Mouse (Mus musculus) adrenal gland, adult 18-20 months (tissue): ENCODE data around the gene Snx21. TPM values are rescaled to one million over a fixed set of nuclear protein-coding genes. Genes with fewer than 3 reads are reported as not detected.

Experiments
- DNase-seq, 2 experiments: peaks; one replicate each; pipeline ENCODE4 v3.0.0; 2021 to 2022; ENCODE audit warnings: low spot score in 2 of 2
- long read RNA-seq, 2 experiments: library from polyadenylated mRNA; stranded (forward); transcript quantifications; one replicate each; pipeline ENCODE4 v2.0.0; 2021
- total RNA-seq, 2 experiments: library from RNA; stranded (reverse); gene quantifications; 1 replicate in 1 of 2; 2 replicates in 1 of 2; pipeline ENCODE4 v1.2.3; 2021

Snx21 gene
- 10 to 100 TPM; 25.0 to 28.4 TPM for total RNA-seq
- long read RNA-seq, experiment 1, transcript Snx21-204 (3 exons, 1,825 nt) = major isoform, 6 of 20 reads
- long read RNA-seq, experiment 1, transcript Snx21-201 (3 exons, 2,590 nt) = major isoform, 6 of 20 reads
- long read RNA-seq, experiment 1, partial matches to known transcripts = 0 of 20 reads
- long read RNA-seq, experiment 1, other reads (novel, unspliced or antisense) = 6 of 20 reads
- long read RNA-seq, experiment 2, transcript Snx21-201 (3 exons, 2,590 nt) = major isoform, 28 of 77 reads
- long read RNA-seq, experiment 2, transcript Snx21-204 (3 exons, 1,825 nt) = minor isoform, 22 of 77 reads
- long read RNA-seq, experiment 2, partial matches to known transcripts = 2 of 77 reads
- long read RNA-seq, experiment 2, other reads (novel, unspliced or antisense) = 22 of 77 reads

DNA sequence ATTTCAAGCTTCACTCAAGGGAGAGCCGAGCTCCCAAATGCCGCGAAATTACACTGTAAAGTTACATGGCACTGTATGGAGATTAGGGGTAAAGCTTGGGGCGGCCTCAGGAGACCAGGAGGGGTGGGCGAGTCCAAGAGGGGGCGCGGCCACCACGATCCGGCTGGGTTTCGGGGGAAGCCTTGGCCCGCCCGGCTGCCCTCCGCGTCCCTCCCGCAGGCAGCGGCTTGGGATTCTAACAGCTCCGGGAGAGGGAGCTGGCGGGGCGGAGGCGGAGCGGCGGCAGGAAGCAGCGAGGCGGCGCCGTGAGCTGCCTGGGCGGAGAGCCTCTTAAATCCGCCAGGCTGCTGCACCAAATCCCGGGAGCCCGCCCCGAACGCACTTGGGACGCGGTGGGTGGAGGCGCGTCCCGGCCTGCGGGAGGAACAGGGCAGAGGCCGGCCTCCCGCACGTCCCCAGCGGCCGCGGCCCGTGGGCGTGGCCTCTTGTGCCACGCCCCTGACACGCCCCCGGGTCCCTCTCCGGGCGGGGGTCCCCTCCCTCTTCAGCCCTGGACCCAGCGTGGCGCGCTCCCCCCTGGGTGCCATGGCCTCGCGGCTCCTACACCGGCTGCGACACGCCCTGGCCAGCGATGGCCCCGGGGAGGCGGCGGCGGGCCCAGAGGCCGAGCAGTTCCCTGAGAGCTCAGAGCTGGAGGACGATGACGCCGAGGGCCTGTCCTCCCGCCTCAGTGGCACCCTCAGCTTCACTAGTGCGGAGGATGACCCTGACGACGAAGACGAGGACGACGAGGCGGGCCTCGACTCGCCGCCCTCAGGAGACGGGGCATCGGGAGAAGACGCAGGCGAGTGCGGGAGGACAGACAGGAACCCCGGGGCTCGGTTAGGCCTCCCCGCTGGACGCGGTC, at the start of gene Snx21:
Gene Snx21, plus strand, starts transcription at position 343 of the 907 bp plus-strand sequence.
- peak; percentile 87 to 93 for DNase-seq

DNA sequence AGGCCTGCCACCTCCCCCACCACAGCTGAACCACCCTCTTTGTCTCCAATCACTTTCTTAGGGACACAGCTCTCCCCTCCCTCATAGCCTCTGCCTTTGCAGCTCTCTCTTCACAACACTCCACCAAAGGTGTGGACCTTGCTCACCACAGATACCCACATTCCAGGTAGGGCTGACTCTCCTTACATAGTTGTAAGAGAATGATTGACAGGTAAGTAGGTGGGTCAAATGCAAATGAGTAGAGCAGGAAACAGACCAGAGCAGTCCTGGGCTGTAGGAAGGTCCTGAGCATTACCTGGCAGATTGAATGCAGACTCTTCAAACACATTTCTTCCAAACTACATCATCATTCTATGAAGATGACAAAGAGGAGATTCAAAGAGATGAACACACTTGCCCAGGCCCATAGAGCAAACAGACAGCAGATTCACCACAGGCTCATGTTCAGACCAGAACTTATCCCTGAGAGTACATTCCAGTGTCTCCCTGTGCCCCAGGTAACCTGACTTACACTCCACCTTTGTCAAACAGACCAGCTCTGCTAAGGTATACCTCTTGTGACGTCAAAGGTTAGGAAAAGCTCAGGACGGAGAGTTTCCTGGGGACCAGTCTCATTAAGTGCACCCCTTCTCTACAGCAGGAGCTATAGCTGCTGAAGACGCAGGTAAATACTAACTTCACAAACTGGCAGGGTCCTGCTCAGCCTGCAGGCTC, 48.1 kb upstream of the Snx21 start:
- DNase-seq = no peak

DNA sequence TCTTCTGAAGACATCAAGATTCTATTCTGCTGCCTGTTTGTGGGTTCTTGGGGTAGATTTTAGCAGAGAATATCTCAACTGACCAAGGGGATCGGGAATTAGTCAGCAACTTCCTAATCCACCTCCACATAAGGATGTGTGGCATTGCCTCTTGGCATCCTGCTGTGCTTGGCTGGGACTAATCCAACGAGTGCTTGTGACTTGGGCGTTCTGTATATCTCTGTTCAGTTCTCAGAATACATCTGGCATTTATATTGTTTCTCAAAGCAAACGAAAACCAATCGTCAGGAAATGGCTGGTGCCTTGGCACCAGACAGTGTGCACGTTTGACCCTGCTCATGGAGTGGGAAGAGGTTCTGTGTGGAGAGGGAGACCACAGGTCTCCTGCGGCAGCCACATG, 45.7 kb upstream of the Snx21 start:
- DNase-seq = no peak

DNA sequence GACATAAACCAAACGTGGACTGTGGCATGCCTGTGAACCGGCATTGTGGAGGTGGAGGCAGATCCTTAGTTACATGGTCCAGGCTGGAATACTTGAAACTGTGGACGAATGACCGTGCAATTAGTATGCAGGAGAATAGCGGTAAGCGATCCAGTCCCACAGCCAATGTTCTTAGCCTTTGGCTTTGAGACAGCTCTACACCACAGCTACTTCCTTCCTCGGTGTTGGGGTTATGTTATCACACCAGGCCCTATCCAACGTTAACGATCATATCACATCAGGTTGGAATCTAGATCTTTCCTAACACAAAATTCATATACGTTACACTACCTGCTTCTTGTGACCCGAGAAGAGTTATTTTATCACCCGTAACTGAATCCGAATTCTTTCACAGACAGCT, 40.6 kb upstream of the Snx21 start:
- no peak for DNase-seq

DNA sequence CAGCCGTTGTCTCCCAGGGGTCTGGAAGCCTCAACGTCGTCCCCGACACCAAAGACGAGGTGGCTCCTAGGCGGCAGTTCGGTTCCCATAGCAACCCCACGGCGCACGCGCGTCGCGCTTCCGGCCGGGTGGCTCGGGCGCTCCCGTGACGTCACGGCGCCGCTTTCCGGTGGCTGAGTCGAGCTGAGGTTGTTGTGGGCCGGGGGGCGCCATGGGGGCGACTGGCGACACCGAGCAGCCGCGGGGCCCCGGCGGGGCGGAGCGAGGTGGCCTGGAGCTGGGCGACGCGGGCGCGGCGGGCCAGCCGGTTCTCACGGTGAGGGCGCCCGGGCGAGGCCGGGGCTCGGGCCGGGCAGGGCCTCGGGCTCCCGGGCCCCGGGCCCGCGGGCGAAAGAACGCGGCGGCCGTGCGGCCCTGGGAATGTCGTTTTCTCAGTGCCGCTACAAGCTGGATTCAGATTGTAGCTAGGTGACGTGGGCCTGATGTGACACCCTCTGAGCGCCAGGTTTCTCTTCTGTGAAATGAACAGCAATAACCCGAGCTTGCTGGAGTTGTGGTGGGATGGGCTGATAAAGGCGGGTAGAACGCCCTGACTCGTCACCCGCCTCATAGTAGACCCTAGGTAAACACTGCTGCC, 39.7 kb upstream of the Snx21 start, which contains the start of the genes Wfdc3 and Dnttip1:
Gene Wfdc3, minus strand, starts transcription at position 89 of the 637 bp plus-strand sequence.
Gene Dnttip1, plus strand, starts transcription at position 141 of the 637 bp plus-strand sequence.
- DNase-seq = peak; percentile 95

DNA sequence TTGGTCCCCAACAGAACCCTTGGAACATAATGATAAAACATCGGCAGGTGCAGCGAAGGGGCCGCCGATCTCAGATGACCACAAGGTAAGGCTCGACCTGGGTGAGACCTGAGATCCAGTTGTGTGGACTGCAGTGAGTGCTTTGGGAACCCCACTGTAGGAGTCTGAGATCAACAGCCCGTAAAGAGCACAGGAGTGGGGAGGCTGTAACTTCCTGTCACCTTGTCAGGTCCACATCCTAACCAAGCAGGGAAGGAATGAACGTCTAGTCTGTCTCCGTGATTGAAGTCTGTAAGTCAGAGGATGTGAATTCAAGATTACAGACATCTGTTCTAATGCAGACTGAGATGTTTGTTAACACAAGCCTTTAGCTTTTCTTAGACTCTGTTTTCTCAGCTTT, 38.9 kb upstream of the Snx21 start:
- no peak for DNase-seq

DNA sequence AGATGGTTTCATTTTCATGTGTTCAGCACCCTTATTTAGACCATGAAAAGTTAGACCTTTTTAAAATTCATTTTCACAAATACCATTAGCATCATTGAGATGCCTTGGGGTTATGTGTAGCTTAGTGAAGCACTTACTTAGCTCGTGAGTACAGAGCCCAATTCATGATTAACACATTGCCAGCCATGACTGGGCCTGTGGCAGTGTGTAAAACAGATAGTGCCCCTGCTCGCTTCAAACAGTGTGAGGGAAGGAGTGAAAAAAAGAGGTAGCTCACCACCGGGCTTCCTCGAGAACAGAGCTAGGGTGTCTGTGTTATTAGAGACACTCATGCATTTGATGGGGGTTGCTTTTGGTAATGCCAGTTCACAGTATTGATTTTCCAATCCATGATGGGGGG, 37.4 kb upstream of the Snx21 start:
- no peak for DNase-seq

DNA sequence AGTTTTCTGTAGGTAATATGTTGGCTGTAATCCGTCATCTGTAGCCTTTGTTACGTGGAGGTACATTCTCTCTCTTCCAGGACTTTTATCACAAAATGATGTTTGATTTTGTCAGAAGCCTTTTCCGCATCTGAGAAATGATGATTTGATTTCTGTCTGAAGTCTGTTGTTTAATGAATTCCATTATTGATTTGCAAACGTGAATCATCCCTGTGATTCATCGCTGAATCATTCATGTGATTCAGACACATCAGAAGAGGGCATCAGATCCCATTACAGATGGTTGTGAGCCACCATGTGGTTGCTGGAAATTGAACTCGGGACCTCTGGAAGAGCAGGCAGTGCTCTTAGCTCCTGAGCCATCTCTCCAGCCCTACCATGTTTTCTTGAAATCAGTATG, 36.6 kb upstream of the Snx21 start:
- DNase-seq = no peak

DNA sequence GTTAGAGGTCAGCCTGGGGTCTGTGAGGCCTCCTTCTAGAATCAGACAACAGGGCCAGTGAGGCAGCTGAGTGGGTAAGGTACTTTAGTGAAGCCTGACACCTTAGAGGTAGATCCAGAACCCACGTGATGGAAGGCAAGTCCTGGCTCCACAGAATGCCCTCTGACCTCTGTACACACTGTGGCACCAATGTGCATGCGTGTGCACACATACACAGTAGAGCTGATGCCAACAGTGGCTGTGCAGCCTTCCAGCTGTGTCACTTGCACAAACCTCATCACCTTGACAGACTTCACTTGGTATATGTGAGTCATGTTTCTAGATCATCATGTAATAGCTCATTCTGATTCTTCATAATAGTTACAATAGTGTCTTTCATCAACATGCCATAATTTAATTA, 33.2 kb upstream of the Snx21 start:
- no peak for DNase-seq

DNA sequence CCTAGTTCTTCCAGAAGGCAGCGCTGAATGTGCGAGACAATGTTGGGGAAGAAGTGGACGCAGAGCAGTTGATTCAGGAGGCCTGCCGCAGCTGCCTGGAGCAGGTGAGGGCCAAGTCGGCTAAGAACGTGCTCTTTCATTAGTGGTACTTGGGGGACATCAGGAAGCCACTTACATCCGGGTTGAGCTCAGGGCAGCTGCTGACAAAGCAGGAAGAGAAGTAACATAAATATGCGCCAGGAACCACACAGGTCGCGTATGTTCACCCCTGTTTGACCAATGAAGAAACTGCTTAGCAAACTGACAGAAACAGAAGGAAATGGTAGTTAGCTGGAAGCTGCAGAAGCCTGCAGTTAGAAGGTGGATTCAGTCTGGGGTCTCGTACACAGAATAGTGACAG, 31.5 kb upstream of the Snx21 start:
- no peak for DNase-seq

DNA sequence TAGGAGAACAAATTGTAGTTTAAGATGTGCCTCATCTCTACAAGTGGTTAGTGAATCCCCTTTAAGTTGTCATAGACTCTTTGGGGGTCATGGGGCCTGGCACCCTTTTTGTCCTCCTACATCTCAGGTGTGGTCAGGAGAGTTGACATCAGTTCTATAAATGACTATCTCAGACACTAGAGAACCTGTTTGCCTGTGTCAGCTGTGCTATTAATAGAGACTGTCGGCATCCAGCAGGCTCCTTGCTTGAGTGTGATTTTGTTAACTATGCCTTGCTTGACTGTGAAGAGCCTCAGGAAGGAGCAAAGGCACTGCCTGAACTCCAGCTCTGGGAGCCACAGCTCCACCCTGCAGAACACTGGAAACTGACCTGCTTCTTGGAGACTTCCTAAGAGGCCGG, 30.8 kb upstream of the Snx21 start:
- no peak for DNase-seq

DNA sequence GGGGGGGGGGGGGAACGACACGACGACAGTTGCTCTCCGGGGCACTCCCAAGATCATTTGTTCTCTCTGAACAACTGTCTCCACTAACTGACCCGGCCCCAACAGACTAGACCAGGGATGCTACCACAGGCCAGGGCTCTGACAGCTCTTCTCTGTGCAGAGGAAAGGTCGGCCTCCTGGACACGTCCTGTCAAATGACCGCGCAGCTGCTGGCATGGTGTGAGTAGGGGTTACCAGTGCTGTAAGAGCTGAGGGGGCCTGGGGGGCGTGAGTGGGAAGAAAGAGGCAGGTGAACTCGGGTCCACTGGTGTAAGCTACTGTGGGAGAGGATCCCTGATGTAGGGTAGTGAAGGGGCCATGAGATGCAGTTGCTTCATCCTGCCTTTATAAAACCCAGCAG, 27.8 kb upstream of the Snx21 start:
- DNase-seq = no peak

DNA sequence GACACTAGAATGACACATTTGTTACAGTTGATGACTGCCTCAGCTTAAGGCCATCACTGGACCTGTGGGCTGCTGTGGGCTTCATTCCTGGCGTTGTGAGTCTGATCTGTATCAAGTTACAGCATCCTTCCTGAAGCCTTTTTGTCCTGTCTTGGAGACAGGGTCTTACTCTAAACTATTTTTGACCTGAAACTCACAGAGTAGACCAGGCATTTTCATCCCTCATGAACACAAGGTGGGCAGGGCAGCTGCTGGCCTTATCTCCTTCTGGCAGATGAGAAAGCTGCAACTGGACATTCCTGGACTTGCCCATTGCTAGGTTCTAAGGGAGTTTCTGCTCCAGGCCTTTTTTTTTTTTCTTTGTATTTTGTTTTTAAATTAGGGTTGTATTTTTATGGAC, 26.9 kb upstream of the Snx21 start:
- DNase-seq = no peak

DNA sequence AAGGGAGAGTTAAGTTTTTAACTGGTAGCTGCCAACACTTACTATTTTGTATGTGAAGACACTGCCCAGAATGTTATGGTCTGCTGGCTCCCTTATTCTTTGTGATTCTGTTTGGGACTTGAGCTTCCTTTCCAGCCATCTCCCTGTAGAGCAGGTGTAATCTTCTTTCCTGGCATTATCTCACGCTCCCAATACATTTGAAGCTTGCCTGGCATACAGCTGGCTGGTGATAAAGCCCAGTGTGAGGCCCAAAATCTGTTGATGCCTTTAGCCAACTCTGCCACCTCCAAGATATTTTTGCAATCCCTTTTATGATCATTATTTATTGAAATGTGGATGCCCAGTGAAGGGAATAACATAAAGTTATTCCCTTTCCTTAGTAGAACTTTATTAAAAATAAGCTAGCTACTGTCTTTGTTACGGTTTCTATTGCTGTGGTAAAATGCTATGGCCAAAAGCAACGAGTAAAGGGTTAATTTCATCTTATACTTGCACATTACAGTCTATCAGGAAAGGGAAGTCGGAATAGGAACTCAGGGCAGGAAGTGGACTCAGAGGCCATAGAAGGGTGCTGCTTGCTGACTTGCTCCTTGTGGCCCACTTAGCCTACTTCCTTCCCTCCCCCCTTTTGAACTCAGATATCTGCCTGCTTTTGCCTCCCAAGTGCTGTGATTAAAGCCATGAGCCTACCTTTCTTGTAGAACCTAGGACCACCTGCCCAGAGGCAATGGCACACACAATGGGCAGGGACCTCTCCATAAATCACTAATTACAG, 25.4 kb upstream of the Snx21 start:
- DNase-seq = no peak

DNA sequence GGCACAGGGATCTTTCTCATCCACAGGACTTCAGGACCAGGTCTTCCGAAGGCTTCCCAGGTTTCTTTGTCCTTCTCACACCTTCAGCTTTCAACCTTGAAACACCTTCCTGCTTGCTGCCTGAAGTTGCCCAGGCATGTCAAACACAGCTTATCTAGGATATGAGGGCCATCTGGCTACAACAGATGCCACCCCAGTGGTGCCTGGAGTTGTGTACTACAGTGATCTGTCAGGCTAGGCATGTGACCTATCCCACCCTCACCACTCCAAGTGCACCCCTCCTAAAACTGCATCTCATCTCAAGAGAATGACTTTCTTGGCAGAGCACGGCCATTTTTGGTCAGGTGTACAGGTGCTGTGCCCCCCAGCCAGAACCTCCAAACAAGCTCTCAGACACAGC, 24.1 kb upstream of the Snx21 start:
- DNase-seq = no peak

DNA sequence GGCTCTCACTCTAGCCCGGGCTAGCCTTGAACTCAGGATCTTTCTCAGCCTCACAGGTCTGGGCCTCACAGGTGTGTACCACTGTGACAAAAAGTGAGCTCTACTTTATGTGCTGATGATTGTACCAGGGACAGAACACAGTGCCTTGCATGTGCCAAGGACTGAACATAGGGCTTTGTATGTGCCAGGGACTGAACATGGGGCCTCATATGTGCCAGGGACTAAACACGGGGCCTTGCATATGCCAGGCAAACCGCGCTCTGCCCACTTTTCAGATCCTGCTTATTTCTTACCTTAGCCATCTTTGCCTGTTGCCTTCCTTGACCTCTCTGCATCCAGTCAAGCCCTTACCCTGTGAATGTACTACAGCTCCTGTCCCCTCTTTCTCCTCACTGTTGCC, 23.7 kb upstream of the Snx21 start:
- DNase-seq = no peak

DNA sequence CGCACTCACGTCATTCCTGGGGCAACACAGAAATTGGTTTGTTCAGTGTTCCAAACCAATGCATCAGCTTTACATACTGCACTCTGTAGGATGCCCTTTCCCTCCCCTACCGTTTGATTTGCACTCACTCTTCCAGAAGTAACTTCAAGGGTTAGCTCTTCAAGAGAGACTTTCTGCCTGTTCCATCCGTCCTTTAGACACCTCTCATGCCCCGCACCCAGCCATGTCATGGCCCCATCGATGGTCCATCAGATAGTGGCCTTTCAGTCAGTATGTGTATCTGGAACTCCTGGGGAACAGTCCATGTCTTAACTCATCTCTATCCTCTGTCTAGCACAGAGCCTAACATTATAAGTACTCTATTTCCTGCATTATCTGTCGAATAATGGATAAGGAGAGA, 23.0 kb upstream of the Snx21 start:
- no peak for DNase-seq

DNA sequence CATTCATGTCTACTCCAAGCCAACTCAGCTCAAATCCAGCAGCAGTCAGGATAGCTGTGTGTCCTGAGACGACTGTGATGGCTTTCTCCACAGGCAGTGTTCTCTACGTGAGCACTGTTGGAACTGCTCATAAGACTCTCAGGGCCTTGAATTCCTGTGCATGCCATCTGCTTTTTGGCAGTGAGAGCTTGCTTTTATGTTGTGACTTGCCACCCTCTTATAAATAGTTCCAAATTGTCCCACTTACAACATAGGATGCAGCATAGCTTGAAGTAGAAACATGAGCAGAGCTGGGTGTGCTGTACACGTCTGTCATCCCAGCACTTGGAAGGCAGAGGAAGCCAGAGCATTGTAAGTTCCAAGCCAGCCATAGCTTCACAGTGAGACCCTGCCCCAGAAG, 19.8 kb upstream of the Snx21 start:
- no peak for DNase-seq

DNA sequence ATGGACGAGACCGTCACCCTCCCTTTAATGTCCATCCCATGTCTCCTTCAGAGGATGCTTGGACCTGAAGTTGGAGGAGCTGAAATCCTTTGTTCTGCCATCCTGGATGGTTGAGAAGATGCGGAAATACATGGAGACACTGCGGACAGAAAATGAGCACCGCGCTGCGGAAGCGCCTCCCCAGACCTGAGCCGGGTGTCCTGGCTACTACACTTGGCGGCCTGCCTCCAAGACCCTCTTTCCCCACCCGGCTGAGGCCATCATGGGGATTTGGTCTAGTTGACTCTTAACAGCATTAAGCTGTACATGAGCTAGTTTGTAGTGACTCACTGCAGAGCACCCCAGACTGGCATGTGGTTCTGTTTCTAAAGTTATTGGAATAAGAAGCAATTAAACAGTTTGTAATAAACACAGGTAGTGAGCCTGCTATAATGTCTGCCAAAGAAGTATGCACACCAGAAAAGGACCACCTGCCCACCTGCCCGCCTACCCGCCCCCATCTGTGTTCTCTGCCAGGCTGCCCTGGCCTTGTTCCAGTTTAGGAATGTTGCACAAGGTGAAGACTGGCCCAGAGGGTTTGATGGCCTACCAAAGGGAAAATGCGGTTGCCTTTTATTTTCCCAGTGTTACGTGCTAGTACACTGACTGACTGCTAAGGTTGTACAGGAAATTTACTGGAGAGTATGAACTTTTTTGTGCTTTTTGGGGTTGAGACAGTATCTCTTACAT, 17.6 kb upstream of the Snx21 start:
- DNase-seq = peak in 1 of 2 experiments; percentile 14
